Mouse (Mus musculus) cortical plate, adult 2 months (tissue): ENCODE results near the gene St5.

Experiments
- CTCF ChIP-seq: fragments of 200-500 bp; IDR thresholded peaks from 2 replicates; pipeline ENCODE4 v1.5.1; 2011; ENCODE audit warnings: mild to moderate bottlenecking, control low read depth, low read length; ENCODE audit not compliant: insufficient read depth; ENCODE audit errors: extremely low read depth
- POLR2A ChIP-seq: fragments of 200-500 bp; IDR thresholded peaks from 2 replicates; pipeline ENCODE4 v1.6.1; 2011; ENCODE audit warnings: mild to moderate bottlenecking, low read length, control low read depth; ENCODE audit not compliant: insufficient read depth; ENCODE audit errors: extremely low read depth

DNA sequence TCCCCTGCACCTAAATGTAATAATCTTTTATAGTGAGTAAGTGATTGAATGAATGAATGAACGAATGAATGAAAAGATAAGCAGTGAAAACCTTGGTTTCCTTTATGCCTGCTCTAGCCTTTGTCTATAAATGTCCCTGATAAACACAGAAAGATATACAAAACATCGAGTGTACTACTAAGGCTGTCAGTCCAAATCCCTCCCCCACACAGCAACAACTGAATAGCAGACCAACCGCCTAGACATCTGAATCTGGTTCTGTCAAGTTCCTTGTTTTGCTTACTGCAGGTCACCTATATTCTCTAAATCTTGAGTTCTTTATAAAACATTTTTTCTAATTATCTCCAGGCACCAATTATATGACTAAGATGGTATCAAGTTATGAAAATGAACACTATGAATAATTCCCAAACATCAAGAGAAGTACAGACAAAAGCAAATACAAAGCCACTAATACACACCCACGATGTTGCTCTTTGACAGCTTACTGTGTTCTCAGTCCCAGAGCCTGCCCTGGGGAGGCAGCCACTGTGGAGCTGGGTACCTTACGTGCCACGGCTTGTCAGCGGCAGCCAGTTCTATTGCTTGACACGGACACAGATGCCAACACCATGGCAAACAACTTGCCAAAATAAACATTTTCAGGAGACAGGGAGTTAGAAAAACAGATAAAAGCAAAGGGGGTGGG is 141.8 kb downstream of the St5 start:
- no peak for TF ChIP-seq POLR2A
- TF ChIP-seq CTCF, result no peak
